Comparison of ENCODE assay signal across 13 mouse cellular contexts in the genomic region with DNA sequence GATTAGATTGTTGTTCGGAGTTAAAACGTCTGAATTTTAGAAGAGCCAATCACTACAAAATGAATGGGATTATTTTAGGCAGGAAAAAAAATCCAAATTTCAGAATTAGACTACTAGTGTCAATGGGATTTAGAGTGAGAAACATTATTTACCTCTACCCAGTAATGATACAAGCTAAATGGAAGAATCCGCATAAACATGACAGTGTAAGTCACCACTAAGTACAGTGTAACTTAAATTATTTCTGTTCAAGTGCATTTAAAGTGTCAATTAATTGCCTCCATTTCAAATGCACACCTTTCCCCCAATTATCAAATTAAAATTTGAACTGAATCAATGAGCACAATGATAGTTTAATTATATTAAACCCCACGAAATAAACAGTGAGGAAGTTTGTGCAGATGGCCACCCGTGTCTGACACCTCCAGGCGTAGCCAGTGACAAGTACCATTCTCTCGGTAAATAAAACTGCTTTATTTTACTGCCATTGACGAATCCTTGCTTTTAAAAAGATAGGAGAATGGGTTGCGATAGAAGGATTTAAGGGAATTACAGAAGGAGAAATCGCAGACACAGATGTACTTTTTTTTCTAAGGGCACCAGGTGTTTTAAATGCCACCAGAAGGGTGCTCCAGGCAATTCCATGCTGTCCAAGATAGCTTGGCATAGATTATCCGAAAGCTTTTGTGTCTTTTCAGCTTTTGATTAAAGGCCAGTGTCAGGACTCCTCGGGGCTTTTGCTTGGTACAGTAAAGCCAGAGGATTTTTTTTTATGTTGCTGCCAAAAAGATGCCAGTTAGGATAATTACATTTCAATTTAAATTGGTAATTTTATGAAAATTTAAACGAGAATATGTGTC.
DNase-seq lines count a peak whose midpoint lies in the region; ATAC-seq and TF ChIP-seq lines count a peak whose summit lies in the region.
"Had no signal": no experiment of that assay in that cellular context is flagged by ENCODE, and none has a peak within 500 bp of the region (broad histone marks: within the 10 kb centered on the region; RNA-seq: fewer than 3 reads in every experiment).

No protein-coding gene starts in this region.

- H3K9me3 ChIP-seq in embryonic facial prominence, embryonic 14.5 days (ENCODE audit: control insufficient read depth, low read length) = no peaks in the 10 kb centered on the region
- no peaks in the 10 kb centered on the region for H3K9me3 ChIP-seq in embryonic facial prominence, embryonic 10.5 days
- no peaks in the 10 kb centered on the region for H3K9me3 ChIP-seq in hindbrain, embryonic 13.5 days
- no peaks in the 10 kb centered on the region for H3K9me3 ChIP-seq in midbrain, postnatal 0 days (ENCODE audit: low read length)
- H3K9me3 ChIP-seq in intestine, embryonic 15.5 days = no peaks in the 10 kb centered on the region
- H3K9me3 ChIP-seq: limb, embryonic 13.5 days; lung, embryonic 15.5 days had no signal

- TF ChIP-seq CTCF in midbrain, postnatal 0 days (IDR thresholded peaks at IDR 0.05) = peak; percentile 12; the same call in 1 of the 2 replicates

- H3K36me3 ChIP-seq in embryonic facial prominence, embryonic 14.5 days (ENCODE audit: control insufficient read depth, insufficient read depth, low read length) = no peaks in the 10 kb centered on the region
- H3K36me3 ChIP-seq in embryonic facial prominence, embryonic 10.5 days (replicated peaks) = no peaks in the 10 kb centered on the region
- H3K36me3 ChIP-seq in hindbrain, embryonic 13.5 days = no peaks in the 10 kb centered on the region
- no peaks in the 10 kb centered on the region for H3K36me3 ChIP-seq in midbrain, postnatal 0 days (ENCODE audit: insufficient read depth, low read length)
- H3K36me3 ChIP-seq in intestine, embryonic 15.5 days = no peaks in the 10 kb centered on the region
- H3K36me3 ChIP-seq: limb, embryonic 13.5 days; lung, embryonic 15.5 days had no signal

- no peak overlapping the region for H3K4me3 ChIP-seq in embryonic facial prominence, embryonic 14.5 days (ENCODE audit: low read depth, low read length)
- no peak overlapping the region for H3K4me3 ChIP-seq in embryonic facial prominence, embryonic 10.5 days
- H3K4me3 ChIP-seq in hindbrain, embryonic 13.5 days = no peak overlapping the region
- no peak overlapping the region for H3K4me3 ChIP-seq in midbrain, postnatal 0 days (ENCODE audit: low read depth, low read length)
- no peak overlapping the region for H3K4me3 ChIP-seq in intestine, embryonic 15.5 days (replicated peaks)
- H3K4me3 ChIP-seq: limb, embryonic 13.5 days; lung, embryonic 15.5 days had no signal

- no peak for ATAC-seq in embryonic facial prominence, embryonic 14.5 days (ENCODE audit: low read depth)
- ATAC-seq in hindbrain, embryonic 13.5 days (ENCODE audit: low FRiP score) = peak; percentile 92
- no peak; the same call in 1 of the 2 replicates for ATAC-seq in midbrain, postnatal 0 days (ENCODE audit: low FRiP score)
- ATAC-seq in intestine, embryonic 15.5 days = no peak

- H3K4me1 ChIP-seq in embryonic facial prominence, embryonic 14.5 days (ENCODE audit: control insufficient read depth, insufficient read depth, low read length) = 0 out of 2 replicates have a peak, but pooled peaks cover 3% of the 10 kb centered on the region
- no peaks in the 10 kb centered on the region for H3K4me1 ChIP-seq in embryonic facial prominence, embryonic 10.5 days
- peaks cover 10% of the 10 kb centered on the region for H3K4me1 ChIP-seq in hindbrain, embryonic 13.5 days (replicated peaks)
- H3K4me1 ChIP-seq in midbrain, postnatal 0 days (ENCODE audit: insufficient read depth, low read length) = no peaks in the 10 kb centered on the region
- H3K4me1 ChIP-seq in intestine, embryonic 15.5 days (replicated peaks) = no peaks in the 10 kb centered on the region
- H3K4me1 ChIP-seq: limb, embryonic 13.5 days; lung, embryonic 15.5 days had no signal

- no peaks in the 10 kb centered on the region for H3K27me3 ChIP-seq in embryonic facial prominence, embryonic 14.5 days (replicated peaks; ENCODE audit: control insufficient read depth, insufficient read depth, low read length)
- H3K27me3 ChIP-seq in embryonic facial prominence, embryonic 10.5 days (replicated peaks; ENCODE audit: low read depth, poor library complexity, severe bottlenecking) = no peaks in the 10 kb centered on the region
- H3K27me3 ChIP-seq in hindbrain, embryonic 13.5 days = no peaks in the 10 kb centered on the region
- H3K27me3 ChIP-seq in midbrain, postnatal 0 days (ENCODE audit: insufficient read depth, low read length) = no peaks in the 10 kb centered on the region
- no peaks in the 10 kb centered on the region for H3K27me3 ChIP-seq in intestine, embryonic 15.5 days (replicated peaks)
- H3K27me3 ChIP-seq: limb, embryonic 13.5 days; lung, embryonic 15.5 days had no signal

- no peak overlapping the region for H3K9ac ChIP-seq in embryonic facial prominence, embryonic 14.5 days (ENCODE audit: low read depth, low read length)
- H3K9ac ChIP-seq in hindbrain, embryonic 13.5 days = no peak overlapping the region
- no peak overlapping the region for H3K9ac ChIP-seq in midbrain, postnatal 0 days (replicated peaks; ENCODE audit: low read length, poor library complexity, severe bottlenecking)
- H3K9ac ChIP-seq in intestine, embryonic 15.5 days = no peak overlapping the region
- H3K9ac ChIP-seq: limb, embryonic 13.5 days; lung, embryonic 15.5 days had no signal

- H3K27ac ChIP-seq in embryonic facial prominence, embryonic 14.5 days (replicated peaks; ENCODE audit: low read depth, low read length) = no peak overlapping the region
- no peak overlapping the region for H3K27ac ChIP-seq in embryonic facial prominence, embryonic 10.5 days (replicated peaks)
- H3K27ac ChIP-seq in hindbrain, embryonic 13.5 days = peak overlapping the region; percentile 94
- H3K27ac ChIP-seq in midbrain, postnatal 0 days (ENCODE audit: low read depth, low read length) = 0 out of 2 replicates have a peak overlapping the region, but pooled peaks have one; percentile 27
- no peak overlapping the region for H3K27ac ChIP-seq in intestine, embryonic 15.5 days
- H3K27ac ChIP-seq: limb, embryonic 13.5 days; lung, embryonic 15.5 days had no signal

- 69% methylated on average over 13 of the region's 13 CpGs for WGBS in embryonic facial prominence, embryonic 14.5 days
- WGBS in embryonic facial prominence, embryonic 10.5 days = 80% methylated on average over 13 of the region's 13 CpGs
- WGBS in hindbrain, embryonic 13.5 days = 29% methylated on average over 13 of the region's 13 CpGs
- 30% methylated on average over 13 of the region's 13 CpGs for WGBS in midbrain, postnatal 0 days
- 74% methylated on average over 13 of the region's 13 CpGs for WGBS in intestine, embryonic 15.5 days

- no peak overlapping the region for H3K4me2 ChIP-seq in embryonic facial prominence, embryonic 14.5 days (ENCODE audit: low read depth, low read length)
- H3K4me2 ChIP-seq in hindbrain, embryonic 13.5 days = no peak overlapping the region
- H3K4me2 ChIP-seq in midbrain, postnatal 0 days (ENCODE audit: low read depth, low read length, poor library complexity, severe bottlenecking) = no peak overlapping the region
- H3K4me2 ChIP-seq in intestine, embryonic 15.5 days (replicated peaks) = no peak overlapping the region
- H3K4me2 ChIP-seq: limb, embryonic 13.5 days; lung, embryonic 15.5 days had no signal

- DNase-seq in embryonic facial prominence, embryonic 14.5 days (ENCODE audit: low spot score) = peak; percentile 8
- DNase-seq in embryonic facial prominence, embryonic 10.5 days (ENCODE audit: low spot score) = no peak
- peak; percentile 83 for DNase-seq in fat pad, adult 2 months (ENCODE audit: extremely low read depth, low read depth, low spot score)
- DNase-seq in midbrain, postnatal 0 days (ENCODE audit: low spot score) = peak; percentile 86
- DNase-seq in adrenal gland, postnatal 10 days = no peak
- no peak for DNase-seq in lung, postnatal 25 days (ENCODE audit: low spot score)
- DNase-seq: heart, adult 11 months; kidney, adult 8-10 months; layer of hippocampus, postnatal 36 days had no signal

Comparison
In these comparisons a context has a peak if more than half of its experiments do, and no peak if none do; other contexts are left out.
1. DNase-seq: peak in embryonic facial prominence, embryonic 14.5 days (single experiment), fat pad, adult 2 months (single experiment) and midbrain, postnatal 0 days (single experiment); none in embryonic facial prominence, embryonic 10.5 days (single experiment), adrenal gland, postnatal 10 days (single experiment) and lung, postnatal 25 days (single experiment).
2. H3K27ac ChIP-seq: peak in hindbrain, embryonic 13.5 days (single experiment) and midbrain, postnatal 0 days (single experiment); none in embryonic facial prominence, embryonic 14.5 days (single experiment), embryonic facial prominence, embryonic 10.5 days (single experiment) and intestine, embryonic 15.5 days (single experiment).